Mouse (Mus musculus) heart, postnatal 0 days (tissue): ENCODE measurements around the gene Insig2.

Experiments
- CTCF ChIP-seq: IDR thresholded peaks from 2 replicates; pipeline ENCODE4 v1.5.1; 2016; ENCODE audit warnings: antibody characterized with exemption, control low read depth, low read depth
- EP300 ChIP-seq: IDR thresholded peaks from 2 replicates; pipeline ENCODE4 v1.6.1; 2016; ENCODE audit warnings: antibody characterized with exemption, low read depth

- no peak for TF ChIP-seq CTCF
- TF ChIP-seq EP300, result no peak
Observed at GRCm38 (mm10) chr1:121312326-121312725, 20.1 kb downstream of the Insig2 start.
